Mouse (Mus musculus) intestine, embryonic 15.5 days (tissue): ENCODE data around the gene Bcl11a. TPM values are rescaled to one million over a fixed set of nuclear protein-coding genes. Genes with fewer than 3 reads are reported as not detected.

ENCODE experiments used
- ATAC-seq: fragments of 200-750 bp; cut with Nextera tagmentation; 2 replicates; pipeline ENCODE4 v1.8.0; 2017; ENCODE audit warnings: moderate TSS enrichment, moderate library complexity
- H3K27ac ChIP-seq: fragments of 300-500 bp; sonication (generic); 2 replicates; pipeline ENCODE4 v1.5.1; 2015; ENCODE audit warnings: mild to moderate bottlenecking, inconsistent platforms
- H3K27me3 ChIP-seq: fragments of 300-500 bp; sonication (generic); replicated peaks from 2 replicates; pipeline ENCODE4 v1.6.1; 2015; ENCODE audit warnings: inconsistent platforms
- H3K36me3 ChIP-seq: fragments of 300-500 bp; sonication (generic); 2 replicates; pipeline ENCODE4 v1.6.1; 2015; ENCODE audit warnings: inconsistent platforms
- H3K4me1 ChIP-seq: fragments of 300-500 bp; sonication (generic); replicated peaks from 2 replicates; pipeline ENCODE4 v1.6.1; 2015; ENCODE audit warnings: inconsistent platforms
- H3K4me2 ChIP-seq: fragments of 300-500 bp; sonication (generic); replicated peaks from 2 replicates; pipeline ENCODE4 v1.6.1; 2015; ENCODE audit warnings: mild to moderate bottlenecking, inconsistent platforms
- H3K4me3 ChIP-seq: fragments of 300-500 bp; sonication (generic); replicated peaks from 2 replicates; pipeline ENCODE4 v1.5.1; 2015; ENCODE audit warnings: inconsistent platforms
- H3K9ac ChIP-seq: fragments of 300-500 bp; sonication (generic); 2 replicates; pipeline ENCODE4 v1.6.1; 2015; ENCODE audit warnings: inconsistent platforms
- H3K9me3 ChIP-seq: fragments of 300-500 bp; sonication (generic); 2 replicates; pipeline ENCODE4 v1.6.1; 2016; ENCODE audit warnings: inconsistent platforms
- WGBS: fragments of 180-500 bp; shearing (Covaris S2); methylation state at CpG from one replicate; pipeline ENCODE4 v1.1.7; 2015; 5-methylcytosine and 5-hydroxymethylcytosine counted together
- polyA plus RNA-seq: library from polyadenylated mRNA; unstranded; fragments of >200 nt; fragmentation: Nextera tagmentation; extraction: Ambion mirVana; gene quantifications from 2 replicates; pipeline ENCODE4 v1.2.1, GENCODE M21; 2015

Gene Bcl11a
- polyA plus RNA-seq, result 17.3 and 19.7 TPM in 2 replicates

GRCm38 (mm10) chr11:24077795-24078705 lies at the start of gene Bcl11a:
TSS of gene Bcl11a (plus strand) at chr11:24078056.
- ATAC-seq, result peak; percentile 73
- Histone ChIP-seq H3K27ac (peak within 1 kb of the TSS; percentile 93), H3K4me2 (peak within 1 kb of the TSS; percentile 97), H3K9ac (peak within 1 kb of the TSS; percentile 70), H3K9me3 (no peaks in the 10 kb centered on the region), H3K4me3 (peak within 1 kb of the TSS; percentile 72), H3K36me3 (no peaks in the 10 kb centered on the region), H3K27me3 (0 out of 2 replicates have a peak, but pooled peaks cover 4% of the 10 kb centered on the region), H3K4me1 (peaks cover 19% of the 10 kb centered on the region)
- WGBS, result under 1% methylated on average over 40 of the region's 51 CpGs

GRCm38 (mm10) chr11:24044025-24044424 lies 33.8 kb upstream of the Bcl11a start:
- ATAC-seq, result no peak
- WGBS, result 70% methylated on average over 6 of the region's 6 CpGs
- Histone ChIP-seq H3K4me3 (no peak overlapping the region), H3K4me2 (no peak overlapping the region), H3K4me1 (no peaks in the 10 kb centered on the region), H3K9ac (no peak overlapping the region), H3K27me3 (no peaks in the 10 kb centered on the region), H3K9me3 (no peaks in the 10 kb centered on the region), H3K36me3 (no peaks in the 10 kb centered on the region), H3K27ac (no peak overlapping the region)

DNA sequence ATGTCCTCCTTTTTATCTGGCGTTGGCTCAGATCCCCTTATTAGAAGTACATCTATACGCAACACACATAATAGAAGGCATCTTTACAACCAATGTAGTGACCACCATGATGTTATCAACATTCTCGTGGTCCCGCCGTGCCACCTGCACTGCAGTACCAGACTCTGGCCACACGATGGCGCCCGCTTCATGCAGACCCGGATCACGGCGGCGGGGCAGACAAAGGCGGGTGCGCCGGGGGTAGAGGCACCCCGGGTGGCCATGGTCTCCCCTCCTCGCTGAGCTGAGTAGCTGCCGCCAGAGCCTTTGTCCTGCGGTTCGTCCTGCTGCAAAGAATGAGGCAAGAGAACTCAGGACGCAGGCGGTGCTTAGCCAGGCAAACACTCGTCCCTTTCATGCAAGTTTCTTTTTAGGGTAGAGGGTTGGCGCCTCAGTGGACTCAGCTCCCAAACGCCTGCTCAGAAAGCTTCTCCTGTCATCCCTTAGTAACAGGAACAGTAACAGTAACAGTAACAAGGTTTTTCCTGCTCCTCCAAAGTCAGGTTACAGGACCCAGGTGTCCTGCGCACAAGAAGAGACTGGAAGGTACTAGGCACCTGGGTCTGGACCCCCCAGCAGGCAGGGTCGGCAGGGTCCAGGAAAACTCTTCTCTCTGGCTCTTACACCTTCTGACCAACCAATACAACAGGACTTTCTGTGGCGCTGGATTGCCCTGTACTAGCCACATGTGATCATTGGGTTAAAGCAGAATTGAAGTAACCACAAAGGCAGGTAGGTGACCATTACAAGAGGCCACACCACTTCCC lies 28.4 kb upstream of the Bcl11a start:
- H3K9ac ChIP-seq, result peak overlapping the region; percentile 60
- 0 out of 2 replicates have a peak, but pooled peaks cover 3% of the 10 kb centered on the region for H3K4me1 ChIP-seq
- WGBS, result 5% methylated on average over 28 of the region's 28 CpGs
- no peak overlapping the region for H3K27ac ChIP-seq
- ATAC-seq, result peak; percentile 82
- H3K36me3 ChIP-seq, result no peaks in the 10 kb centered on the region
- H3K27me3 ChIP-seq, result no peaks in the 10 kb centered on the region
- H3K9me3 ChIP-seq, result no peaks in the 10 kb centered on the region
- peak overlapping the region; percentile 78 for H3K4me2 ChIP-seq
- H3K4me3 ChIP-seq, result peak overlapping the region; percentile 56

GRCm38 (mm10) chr11:24050032-24050757 lies 27.7 kb upstream of the Bcl11a start:
- Histone ChIP-seq H3K4me2 (no peak overlapping the region), H3K27me3 (no peaks in the 10 kb centered on the region), H3K9ac (no peak overlapping the region), H3K4me1 (0 out of 2 replicates have a peak, but pooled peaks cover 3% of the 10 kb centered on the region), H3K4me3 (no peak overlapping the region), H3K27ac (no peak overlapping the region), H3K9me3 (no peaks in the 10 kb centered on the region), H3K36me3 (no peaks in the 10 kb centered on the region)
- 78% methylated on average over 11 of the region's 11 CpGs for WGBS
- no peak for ATAC-seq

GRCm38 (mm10) chr11:24052882-24053281 lies 25.0 kb upstream of the Bcl11a start:
- ATAC-seq, result no peak
- H3K27ac ChIP-seq, result no peak overlapping the region
- no peak overlapping the region for H3K4me3 ChIP-seq
- no peaks in the 10 kb centered on the region for H3K9me3 ChIP-seq
- H3K27me3 ChIP-seq, result no peaks in the 10 kb centered on the region
- no peaks in the 10 kb centered on the region for H3K36me3 ChIP-seq
- 76% methylated on average over 6 of the region's 6 CpGs for WGBS
- no peak overlapping the region for H3K4me2 ChIP-seq
- H3K4me1 ChIP-seq, result 0 out of 2 replicates have a peak, but pooled peaks cover 3% of the 10 kb centered on the region
- no peak overlapping the region for H3K9ac ChIP-seq

DNA sequence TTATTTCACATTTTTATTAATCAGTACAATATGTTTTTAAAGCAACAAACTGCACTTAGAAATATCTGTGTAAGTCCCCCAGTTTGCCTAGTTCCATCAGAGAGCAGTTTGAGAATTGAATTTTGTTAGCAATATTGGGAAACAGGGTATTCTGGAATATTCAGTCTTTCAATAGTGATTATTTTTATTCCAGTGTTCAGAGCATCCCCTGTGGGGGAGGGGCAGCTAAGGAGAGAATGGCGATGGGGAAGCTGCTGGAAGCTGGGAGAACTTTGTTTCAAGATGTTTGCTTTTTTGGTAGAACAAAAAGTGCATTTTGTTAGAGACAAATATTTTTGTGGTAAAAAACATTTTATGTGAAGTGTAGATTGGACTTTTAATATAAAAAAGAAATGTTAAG lies 18.7 kb upstream of the Bcl11a start:
- H3K9me3 ChIP-seq, result no peaks in the 10 kb centered on the region
- WGBS, result 22% methylated on average over 1 of the region's 1 CpGs
- no peak overlapping the region for H3K27ac ChIP-seq
- H3K36me3 ChIP-seq, result no peaks in the 10 kb centered on the region
- H3K9ac ChIP-seq, result no peak overlapping the region
- peaks cover 2% of the 10 kb centered on the region; the same call in 1 of the 2 replicates for H3K27me3 ChIP-seq
- H3K4me1 ChIP-seq, result peaks cover 5% of the 10 kb centered on the region; the same call in 1 of the 2 replicates
- no peak overlapping the region for H3K4me3 ChIP-seq
- H3K4me2 ChIP-seq, result no peak overlapping the region
- no peak for ATAC-seq

GRCm38 (mm10) chr11:24060428-24060827 lies 17.4 kb upstream of the Bcl11a start:
- Histone ChIP-seq H3K4me1 (peaks cover 5% of the 10 kb centered on the region; the same call in 1 of the 2 replicates), H3K9ac (no peak overlapping the region), H3K27ac (no peak overlapping the region), H3K36me3 (no peaks in the 10 kb centered on the region), H3K4me3 (peak overlapping the region; percentile 26), H3K9me3 (no peaks in the 10 kb centered on the region), H3K27me3 (peaks cover 2% of the 10 kb centered on the region; the same call in 1 of the 2 replicates), H3K4me2 (peak overlapping the region; percentile 58)
- WGBS, result 18% methylated on average over 5 of the region's 5 CpGs
- no peak for ATAC-seq

- Histone ChIP-seq H3K4me3 (peak overlapping the region; percentile 23), H3K36me3 (no peaks in the 10 kb centered on the region), H3K9me3 (no peaks in the 10 kb centered on the region), H3K27ac (no peak overlapping the region), H3K9ac (no peak overlapping the region), H3K4me1 (peaks cover 5% of the 10 kb centered on the region; the same call in 1 of the 2 replicates), H3K27me3 (peaks cover 2% of the 10 kb centered on the region; the same call in 1 of the 2 replicates), H3K4me2 (peak overlapping the region; percentile 64)
- 2% methylated on average over 14 of the region's 14 CpGs for WGBS
- peak; percentile 55; the same call in 1 of the 2 replicates for ATAC-seq
Observed at GRCm38 (mm10) chr11:24061819-24062218, 16.0 kb upstream of the Bcl11a start.

DNA sequence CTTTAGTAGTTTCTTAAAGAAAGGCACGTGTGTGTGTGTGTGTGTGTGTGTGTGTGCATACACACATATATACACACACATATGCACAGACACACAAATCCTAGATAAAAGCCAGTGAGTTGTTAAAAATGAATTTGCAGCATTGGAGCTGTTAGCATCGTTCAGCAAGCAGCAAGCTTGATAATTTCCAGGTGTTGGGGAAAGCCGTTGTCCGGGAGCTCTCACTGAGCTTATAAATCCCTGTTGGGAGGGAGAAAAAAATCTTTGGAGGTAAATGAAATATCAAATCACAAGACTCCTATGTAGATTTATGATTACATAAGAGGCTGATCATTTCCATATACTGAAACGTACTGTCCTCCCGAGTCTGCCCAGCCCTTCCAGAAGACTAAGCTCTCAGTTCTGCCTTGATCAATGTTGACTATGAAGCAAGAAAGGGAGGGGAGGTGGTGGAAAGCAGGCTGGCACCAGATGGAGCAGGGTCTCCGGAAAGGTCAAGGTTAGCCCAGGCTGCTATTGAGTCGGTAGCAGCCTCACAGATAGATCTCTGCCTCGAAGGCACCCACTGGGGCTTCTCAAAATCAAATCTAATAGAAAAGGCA lies 15.3 kb upstream of the Bcl11a start:
- Histone ChIP-seq H3K9ac (no peak overlapping the region), H3K4me1 (peaks cover 5% of the 10 kb centered on the region; the same call in 1 of the 2 replicates), H3K4me2 (no peak overlapping the region), H3K27me3 (peaks cover 2% of the 10 kb centered on the region; the same call in 1 of the 2 replicates), H3K9me3 (no peaks in the 10 kb centered on the region), H3K27ac (no peak overlapping the region), H3K4me3 (no peak overlapping the region), H3K36me3 (no peaks in the 10 kb centered on the region)
- no peak for ATAC-seq
- WGBS, result 22% methylated on average over 9 of the region's 9 CpGs

DNA sequence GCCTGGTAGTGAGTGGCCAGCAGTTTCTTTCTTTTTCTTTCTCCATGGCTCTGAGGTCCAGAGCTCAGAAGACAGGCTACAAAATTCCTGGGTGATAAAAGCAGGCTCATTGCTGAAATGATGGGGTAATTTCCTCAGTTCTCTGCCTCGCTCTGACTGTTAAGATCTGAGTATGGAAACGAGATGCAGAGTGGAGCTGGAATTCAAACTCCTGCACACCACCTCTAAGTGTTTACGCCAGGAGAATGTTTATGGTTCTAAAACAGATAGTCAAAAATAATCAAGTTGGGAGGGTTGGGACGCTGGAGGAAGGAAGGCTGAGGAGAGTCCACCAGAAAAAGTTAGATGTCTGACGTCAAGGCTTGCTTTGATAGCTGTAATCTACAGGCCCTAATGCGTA lies 13.6 kb upstream of the Bcl11a start:
- H3K27ac ChIP-seq, result no peak overlapping the region
- H3K9ac ChIP-seq, result no peak overlapping the region
- no peak overlapping the region for H3K4me2 ChIP-seq
- H3K27me3 ChIP-seq, result 0 out of 2 replicates have a peak, but pooled peaks cover 2% of the 10 kb centered on the region
- WGBS, result 65% methylated on average over 6 of the region's 6 CpGs
- H3K4me1 ChIP-seq, result peaks cover 5% of the 10 kb centered on the region; the same call in 1 of the 2 replicates
- H3K9me3 ChIP-seq, result no peaks in the 10 kb centered on the region
- H3K36me3 ChIP-seq, result no peaks in the 10 kb centered on the region
- no peak for ATAC-seq
- H3K4me3 ChIP-seq, result no peak overlapping the region

DNA sequence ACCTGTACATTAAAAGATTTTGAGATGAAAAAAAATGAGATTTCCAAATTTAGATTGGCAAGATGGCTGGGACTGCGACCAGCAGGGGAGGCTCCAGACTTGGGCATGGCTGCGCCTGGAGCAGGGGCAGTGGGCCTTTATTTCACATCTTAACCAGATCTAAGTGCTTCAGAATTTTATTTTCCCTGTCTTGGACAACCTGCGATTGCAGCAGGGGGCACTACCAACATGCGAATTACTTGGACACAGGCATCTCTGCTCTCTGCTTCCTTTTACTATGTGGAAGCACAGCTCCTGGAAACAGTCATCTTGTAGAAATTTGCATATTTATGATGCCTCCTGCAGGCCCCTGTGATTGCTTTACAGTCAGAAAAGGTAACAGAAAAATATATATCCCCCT lies 12.5 kb upstream of the Bcl11a start:
- H3K4me2 ChIP-seq, result no peak overlapping the region
- H3K9ac ChIP-seq, result no peak overlapping the region
- no peak overlapping the region for H3K4me3 ChIP-seq
- WGBS, result 50% methylated on average over 4 of the region's 4 CpGs
- no peaks in the 10 kb centered on the region for H3K36me3 ChIP-seq
- peaks cover 5% of the 10 kb centered on the region; the same call in 1 of the 2 replicates for H3K4me1 ChIP-seq
- ATAC-seq, result no peak
- no peak overlapping the region for H3K27ac ChIP-seq
- no peaks in the 10 kb centered on the region for H3K9me3 ChIP-seq
- H3K27me3 ChIP-seq, result 0 out of 2 replicates have a peak, but pooled peaks cover 1% of the 10 kb centered on the region
